Mouse (Mus musculus) brain, embryonic 14.5 days (tissue): ENCODE results near the gene Rad51b.

Experiments used
- CTCF ChIP-seq: fragments of 200-500 bp; IDR thresholded peaks from 2 replicates; pipeline ENCODE4 v1.5.1; 2012; ENCODE audit warnings: inconsistent platforms, mild to moderate bottlenecking, moderate library complexity, borderline replicate concordance; ENCODE audit not compliant: insufficient read depth, insufficient read length; ENCODE audit errors: extremely low read depth
- POLR2A ChIP-seq: fragments of 200-500 bp; IDR thresholded peaks from 2 replicates; pipeline ENCODE4 v1.6.1; 2012; ENCODE audit warnings: mild to moderate bottlenecking, inconsistent platforms, borderline replicate concordance; ENCODE audit not compliant: poor library complexity, insufficient read depth, insufficient read length, severe bottlenecking; ENCODE audit errors: extremely low read depth

GRCm38 (mm10) chr12:79735882-79736281 lies 438.8 kb downstream of the Rad51b start:
- no peak for TF ChIP-seq CTCF
- no peak for TF ChIP-seq POLR2A
